Mouse (Mus musculus) spleen, adult 12 weeks (tissue): ENCODE measurements around the gene Tdrd1.
A peak's percentile ranks its signal among the peaks of the same experiment; 100 is the strongest.
"Not testable (repeated sequence)": the region's sequence is repeated elsewhere in the genome, so short reads cannot be mapped to it uniquely, and the experiment has no call there.

Source experiments
- DNase-seq: peaks from one replicate; pipeline ENCODE4 v3.0.0; 2022; ENCODE audit warnings: low spot score

Gene Tdrd1

GRCm38 (mm10) chr19:56826047-56826631 lies at the start of gene Tdrd1:
Tdrd1 (plus strand) TSS chr19:56826209.
- DNase-seq = no peak

- DNase-seq = no peak
Measured at GRCm38 (mm10) chr19:56776719-56777382, 49.2 kb upstream of the Tdrd1 start.

GRCm38 (mm10) chr19:56778532-56778931 lies 47.5 kb upstream of the Tdrd1 start:
- DNase-seq = not testable (repeated sequence)

GRCm38 (mm10) chr19:56787911-56788310 lies 38.1 kb upstream of the Tdrd1 start:
- DNase-seq = no peak

GRCm38 (mm10) chr19:56788952-56789351 lies 37.1 kb upstream of the Tdrd1 start:
- DNase-seq = no peak

DNA sequence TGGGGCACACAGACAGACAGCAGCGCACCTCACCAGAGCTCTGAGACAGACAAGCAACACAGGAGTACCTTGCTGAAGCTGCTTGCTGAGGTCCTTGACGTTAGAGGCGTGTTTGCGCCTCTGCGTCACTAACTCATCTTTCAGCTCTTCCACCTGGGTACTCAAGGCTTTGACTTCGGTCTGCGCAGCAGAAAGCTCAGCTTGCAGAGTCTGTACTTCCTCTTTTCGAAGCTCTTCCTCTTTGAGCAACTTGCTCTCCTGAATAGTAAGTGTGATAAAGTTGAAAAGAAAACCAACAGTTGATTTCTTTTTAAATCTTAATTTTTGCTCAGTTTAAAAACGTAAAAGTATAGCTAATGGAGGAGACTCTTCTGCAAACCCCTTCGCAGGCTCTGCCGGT lies 28.6 kb upstream of the Tdrd1 start:
- no peak for DNase-seq

GRCm38 (mm10) chr19:56800226-56800625 lies 25.8 kb upstream of the Tdrd1 start:
- DNase-seq = no peak

DNA sequence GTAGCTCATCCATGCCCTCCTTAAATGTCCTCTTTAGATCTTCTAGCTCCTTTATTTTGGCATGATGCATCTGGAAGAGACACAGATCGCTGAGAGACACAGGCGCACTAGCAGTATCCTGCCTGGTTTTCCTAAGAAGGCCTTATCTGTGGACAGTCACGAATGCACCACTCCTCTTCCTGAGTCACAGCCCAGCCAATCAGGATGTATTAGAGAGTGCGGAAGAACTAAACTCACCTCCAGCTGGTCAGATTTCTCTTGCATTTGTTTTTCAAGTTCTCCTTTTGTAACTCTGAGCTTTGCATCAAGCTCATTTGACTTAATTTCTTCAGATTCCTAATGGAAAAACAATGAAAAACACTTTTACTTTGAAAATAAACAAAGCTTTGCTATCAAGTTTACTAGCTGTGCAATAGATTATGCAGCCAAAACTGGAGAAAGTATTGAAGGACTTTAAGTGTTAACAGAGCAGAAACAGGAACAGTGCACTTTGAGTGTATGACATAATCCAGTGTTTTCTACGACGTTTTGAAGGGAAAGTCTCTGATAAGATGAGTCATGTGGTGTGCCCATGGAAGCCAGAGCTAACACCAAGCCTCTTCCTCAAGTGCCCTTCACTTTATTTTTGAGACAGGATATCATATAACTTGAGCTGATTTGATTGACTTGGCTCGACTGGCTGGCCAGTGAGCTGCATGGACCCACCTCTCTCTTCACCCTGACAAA lies 24.9 kb upstream of the Tdrd1 start:
- DNase-seq = no peak

GRCm38 (mm10) chr19:56801656-56802351 lies 24.2 kb upstream of the Tdrd1 start:
- no peak for DNase-seq

- no peak for DNase-seq
Measured at GRCm38 (mm10) chr19:56802352-56802746, 23.7 kb upstream of the Tdrd1 start.

DNA sequence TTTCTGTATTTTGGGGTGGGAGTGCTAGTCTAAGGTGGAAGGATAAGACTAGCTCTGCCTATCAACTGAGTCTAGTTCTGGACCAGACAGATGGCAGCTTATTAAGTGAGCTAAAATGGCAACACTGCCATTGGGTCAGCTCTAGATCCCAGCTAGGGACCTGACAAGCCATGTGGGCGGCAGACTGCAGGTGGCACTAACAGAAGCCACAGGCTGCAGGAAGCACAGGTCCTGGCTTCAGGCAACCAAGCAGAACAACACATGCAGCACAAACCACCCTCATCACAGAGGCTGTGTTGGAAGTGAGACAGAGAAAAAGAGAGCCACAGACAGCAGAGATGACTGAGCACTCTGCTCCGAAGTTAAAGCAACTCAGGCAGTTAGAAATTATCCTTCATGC lies 20.6 kb upstream of the Tdrd1 start:
- no peak for DNase-seq

DNA sequence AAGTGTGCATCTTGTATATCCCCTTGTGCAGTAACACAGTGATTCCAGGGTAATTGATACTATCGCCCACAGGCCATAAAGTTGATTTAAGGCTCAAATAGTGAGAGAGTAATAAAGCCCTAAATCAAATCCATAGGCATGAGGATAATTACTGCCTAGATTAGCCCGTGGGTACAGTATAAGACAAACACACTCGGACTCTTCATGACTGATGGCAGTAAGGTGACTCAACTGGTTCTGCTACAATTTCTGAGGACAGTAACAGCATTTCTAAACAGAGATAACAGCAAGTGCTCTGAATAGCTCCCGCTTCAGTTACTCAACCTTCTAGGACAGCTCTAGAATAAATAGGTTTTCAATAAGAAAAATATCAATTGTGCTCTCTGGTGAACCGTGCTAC lies 18.9 kb upstream of the Tdrd1 start:
- no peak for DNase-seq

- no peak for DNase-seq
Measured at GRCm38 (mm10) chr19:56808771-56809170, 17.2 kb upstream of the Tdrd1 start.

DNA sequence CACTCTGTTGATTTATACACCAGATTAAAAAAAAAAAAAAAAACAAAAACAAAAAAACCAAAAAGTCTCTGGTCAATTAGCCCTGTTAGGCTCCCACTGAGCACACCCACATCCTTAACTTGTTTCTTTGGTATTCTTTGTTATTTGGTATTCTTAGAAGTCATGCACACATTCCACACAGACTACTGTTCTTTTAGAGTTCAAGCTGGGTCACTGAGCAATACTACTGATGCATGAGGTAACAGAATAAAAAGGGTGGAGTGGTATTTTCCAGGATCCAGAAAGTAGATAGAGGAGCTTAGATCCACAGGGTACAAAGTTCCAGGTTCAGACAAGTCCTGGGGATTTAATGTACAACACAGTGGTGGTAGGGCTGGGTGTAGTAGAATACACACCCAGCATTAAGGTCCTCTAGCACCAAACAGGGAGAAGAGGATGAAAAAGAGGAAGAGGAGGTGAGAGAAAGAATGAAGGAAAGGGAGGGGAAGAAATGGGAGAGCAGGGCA lies 15.3 kb upstream of the Tdrd1 start:
- DNase-seq = no peak

GRCm38 (mm10) chr19:56811590-56811989 lies 14.4 kb upstream of the Tdrd1 start:
- DNase-seq = no peak

DNA sequence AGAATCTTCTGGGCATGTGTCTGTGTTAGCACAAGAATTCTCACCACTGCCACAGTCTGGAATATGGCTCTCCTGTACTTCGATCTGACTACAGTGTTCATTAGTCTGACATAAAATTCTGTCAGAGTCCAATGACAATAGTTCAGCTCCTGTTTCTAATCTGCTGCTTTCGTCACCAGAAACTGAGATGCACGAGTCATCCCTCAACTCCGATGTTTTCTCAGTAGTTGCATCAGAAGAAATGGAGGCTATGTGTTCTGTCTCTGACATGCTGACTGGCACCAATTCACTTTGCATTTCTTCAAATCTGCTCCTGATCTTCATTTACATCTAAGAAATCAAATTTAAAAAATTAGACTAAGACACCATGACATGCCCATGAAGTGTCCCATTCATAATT lies 12.6 kb upstream of the Tdrd1 start:
- no peak for DNase-seq

DNA sequence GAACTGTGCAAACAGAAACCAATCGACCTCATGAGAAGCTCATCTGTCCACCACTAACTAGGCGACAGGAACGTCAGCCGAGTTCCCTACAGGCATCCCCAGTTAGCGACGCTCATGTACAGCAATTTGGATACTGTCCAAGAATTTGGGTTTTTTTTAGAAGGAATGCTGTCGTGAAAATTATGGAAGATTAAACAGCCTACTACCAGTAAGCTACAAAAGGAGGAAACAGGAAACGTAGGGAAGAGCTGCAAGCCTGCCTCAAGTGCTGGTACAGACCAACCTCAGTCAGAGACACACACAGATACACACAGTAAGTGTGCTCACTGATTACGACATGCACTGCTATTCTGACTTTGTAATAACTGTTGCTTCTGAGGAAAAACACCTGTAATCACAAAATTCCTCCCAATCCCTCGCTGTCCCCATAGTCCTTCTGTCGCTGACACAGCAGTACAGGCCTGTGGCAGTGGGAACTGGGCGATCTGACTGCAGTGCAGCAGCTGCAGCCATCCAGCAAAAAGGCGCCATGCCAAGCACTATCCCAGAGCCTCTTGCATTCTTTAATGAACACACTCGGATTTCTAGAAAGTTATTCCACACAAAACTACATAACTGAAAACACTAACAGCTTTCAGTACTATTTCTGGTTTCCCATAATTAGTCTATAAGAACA lies 8.0 kb upstream of the Tdrd1 start:
- DNase-seq = no peak

DNA sequence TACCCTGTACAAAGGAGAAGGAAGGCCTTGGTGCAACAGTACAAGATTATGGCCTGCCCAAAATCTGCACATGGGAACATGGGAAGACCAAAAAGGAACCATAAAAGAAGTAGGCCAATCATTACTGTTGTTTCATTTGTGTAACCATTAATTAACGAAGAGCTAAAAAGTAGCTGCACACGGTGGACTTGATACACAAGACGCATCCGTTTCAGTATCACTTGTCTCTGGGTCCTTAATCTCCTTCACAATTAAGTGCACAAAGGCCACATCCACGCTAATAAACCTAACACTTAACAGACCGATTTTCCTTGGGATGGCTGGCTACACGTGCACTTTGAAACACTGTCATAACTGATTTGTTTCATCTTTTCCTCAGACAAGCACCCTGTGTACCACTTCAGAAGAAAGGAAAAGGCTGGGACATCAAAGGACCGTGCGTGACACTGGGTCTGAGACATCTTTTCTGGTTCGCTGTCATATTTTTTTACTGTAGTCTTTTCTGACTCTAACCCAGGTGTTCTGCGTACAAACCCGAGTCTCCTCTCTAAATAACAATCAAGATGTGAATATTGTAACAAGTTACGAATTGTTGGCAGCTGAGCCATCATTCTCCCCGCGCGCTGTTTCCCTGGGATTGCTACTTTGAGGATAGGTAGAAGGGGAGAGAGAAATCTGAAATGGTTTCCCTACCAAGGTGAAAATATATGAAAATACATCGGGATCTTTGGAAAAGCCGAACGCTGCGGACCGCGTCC lies 4.8 kb upstream of the Tdrd1 start:
- no peak for DNase-seq

- DNase-seq = peak; percentile 95
Measured at GRCm38 (mm10) chr19:56821798-56822447, 4.1 kb upstream of the Tdrd1 start, which contains the start of gene Ccdc186. Ccdc186 (minus strand) TSS chr19:56822190.

GRCm38 (mm10) chr19:56822448-56822836 lies 3.6 kb upstream of the Tdrd1 start:
- DNase-seq = no peak

GRCm38 (mm10) chr19:56828305-56828704 lies 2.3 kb downstream of the Tdrd1 start:
- no peak for DNase-seq
